Mouse (Mus musculus) E14TG2a.4 (cell line): Measurements from ENCODE around the gene Skil.
"Not testable (repeated sequence)": the region's sequence is repeated elsewhere in the genome, so short reads cannot be mapped to it uniquely, and the experiment has no call there.

ENCODE experiments used
- H3K27me3 ChIP-seq: 2 replicates; pipeline ENCODE4 v1.6.1; 2014; ENCODE audit warnings: low read length, control low read depth; ENCODE audit not compliant: insufficient read depth
- H3K36me3 ChIP-seq: 2 replicates; pipeline ENCODE4 v1.6.1; 2014; ENCODE audit warnings: low read length, control low read depth; ENCODE audit not compliant: insufficient read depth
- H3K4me1 ChIP-seq: replicated peaks from 2 replicates; pipeline ENCODE4 v1.6.1; 2014; ENCODE audit warnings: low read depth, low read length, control low read depth
- H3K4me3 ChIP-seq: replicated peaks from 2 replicates; pipeline ENCODE4 v1.5.1; 2014; ENCODE audit warnings: mild to moderate bottlenecking, low read length
- H3K9me3 ChIP-seq: 2 replicates; pipeline ENCODE4 v1.6.1; 2014; ENCODE audit warnings: low read length, control low read depth
- CTCF ChIP-seq: conservative IDR thresholded peaks from 2 replicates; pipeline ENCODE4 v1.5.1; 2014; ENCODE audit warnings: low read length
- NANOG ChIP-seq: IDR thresholded peaks from 2 replicates; pipeline ENCODE4 v1.6.1; 2014; ENCODE audit warnings: borderline replicate concordance, low read length, mixed read lengths
- POU5F1 ChIP-seq: IDR thresholded peaks from 2 replicates; pipeline ENCODE4 v1.6.1; 2014; ENCODE audit warnings: low read length, borderline replicate concordance

Gene Skil

DNA sequence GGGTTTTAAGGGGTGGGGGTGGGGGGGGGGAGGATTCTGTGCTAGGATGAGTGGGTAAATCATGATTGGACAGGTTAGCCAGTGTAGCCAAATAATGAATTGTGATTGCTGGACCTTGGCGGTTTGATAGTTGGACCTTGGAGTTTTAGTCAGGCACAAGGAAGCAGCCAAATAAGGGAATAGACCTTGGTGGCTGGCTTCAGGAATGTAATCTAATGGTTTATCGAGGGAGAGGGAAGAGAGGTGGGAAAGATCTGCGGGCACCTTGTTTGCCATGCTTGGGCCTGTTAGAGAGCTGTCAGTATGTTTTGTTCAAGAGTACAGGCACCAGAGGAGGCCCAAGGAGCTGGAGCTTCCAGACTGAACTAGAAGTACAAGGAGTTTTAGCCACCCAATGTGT is 32.0 kb downstream of the Skil start:
- H3K27me3 ChIP-seq = no peaks in the 10 kb centered on the region
- H3K9me3 ChIP-seq = no peaks in the 10 kb centered on the region
- peaks cover 16% of the 10 kb centered on the region for H3K4me1 ChIP-seq
- peaks cover 43% of the 10 kb centered on the region for H3K36me3 ChIP-seq
- TF ChIP-seq POU5F1 (no peak), CTCF (no peak), NANOG (no peak)
- no peak overlapping the region for H3K4me3 ChIP-seq

DNA sequence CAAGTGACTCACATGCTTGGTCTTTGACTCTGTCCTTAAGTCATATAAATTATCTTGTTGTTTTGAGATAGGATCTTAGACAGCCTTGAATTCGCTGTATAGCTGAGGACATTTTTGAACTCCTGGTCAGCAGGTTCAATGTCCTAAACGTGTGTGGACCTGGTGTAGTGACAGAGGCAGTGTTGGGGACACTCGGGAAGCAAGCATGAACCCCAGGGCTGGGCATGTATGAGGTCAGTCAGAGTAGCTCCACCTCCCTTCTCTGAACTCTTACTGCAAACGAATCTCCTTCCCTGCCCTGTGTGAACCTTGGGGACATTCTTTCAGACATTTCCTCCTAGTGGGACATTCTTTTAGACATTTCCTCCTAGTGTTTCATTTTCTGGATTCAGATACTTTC is 34.9 kb downstream of the Skil start:
- Histone ChIP-seq H3K4me1 (peaks cover 38% of the 10 kb centered on the region), H3K36me3 (peaks cover 14% of the 10 kb centered on the region), H3K9me3 (no peaks in the 10 kb centered on the region), H3K27me3 (no peaks in the 10 kb centered on the region), H3K4me3 (no peak overlapping the region)
- TF ChIP-seq POU5F1 = no peak
- no peak for TF ChIP-seq NANOG
- no peak for TF ChIP-seq CTCF

DNA sequence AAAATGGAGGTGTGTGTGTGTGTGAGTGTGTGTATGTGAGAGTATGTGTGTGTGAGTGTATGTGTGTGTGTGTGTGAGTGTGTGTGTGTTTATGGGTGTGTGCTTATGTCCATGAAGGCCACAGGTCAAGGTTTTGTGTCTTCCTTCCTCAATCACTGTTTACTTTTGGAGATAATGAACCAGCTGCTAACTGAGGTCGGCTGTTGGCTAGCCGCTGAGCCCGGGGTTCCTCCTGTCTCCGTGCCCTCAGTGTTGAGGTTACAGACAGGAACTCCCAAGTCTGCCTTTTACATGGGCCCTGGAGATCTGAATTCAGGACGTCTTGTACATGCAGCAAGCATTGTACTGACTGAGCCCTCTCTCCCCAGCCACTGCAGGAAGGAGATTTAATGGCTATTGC is 38.8 kb downstream of the Skil start:
- Histone ChIP-seq H3K9me3 (no peaks in the 10 kb centered on the region), H3K4me3 (no peak overlapping the region), H3K27me3 (no peaks in the 10 kb centered on the region), H3K4me1 (peaks cover 48% of the 10 kb centered on the region), H3K36me3 (no peaks in the 10 kb centered on the region)
- TF ChIP-seq POU5F1 (no peak), CTCF (no peak)

DNA sequence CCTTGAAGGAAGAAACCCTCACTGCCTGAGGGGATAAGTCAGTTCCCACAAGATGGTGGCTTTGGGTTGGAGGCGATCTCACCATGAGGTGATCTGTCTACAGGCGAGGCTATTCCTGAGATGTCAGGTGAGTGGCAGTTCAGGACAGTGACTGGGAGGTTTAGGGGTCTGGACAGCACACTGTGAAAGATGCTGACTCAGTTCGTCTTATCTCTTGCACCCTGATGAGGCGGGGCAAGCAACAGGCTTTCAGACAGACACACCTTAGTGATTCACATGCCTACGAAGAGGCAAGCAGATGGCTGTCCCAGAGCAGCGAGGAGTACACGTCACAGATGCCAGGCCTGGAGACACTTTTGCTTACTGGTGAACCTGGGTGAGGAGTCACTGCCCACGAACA is 39.4 kb downstream of the Skil start:
- Histone ChIP-seq H3K36me3 (no peaks in the 10 kb centered on the region), H3K4me3 (no peak overlapping the region), H3K9me3 (no peaks in the 10 kb centered on the region), H3K4me1 (peaks cover 49% of the 10 kb centered on the region), H3K27me3 (no peaks in the 10 kb centered on the region)
- no peak for TF ChIP-seq POU5F1
- TF ChIP-seq CTCF = no peak
- no peak for TF ChIP-seq NANOG

DNA sequence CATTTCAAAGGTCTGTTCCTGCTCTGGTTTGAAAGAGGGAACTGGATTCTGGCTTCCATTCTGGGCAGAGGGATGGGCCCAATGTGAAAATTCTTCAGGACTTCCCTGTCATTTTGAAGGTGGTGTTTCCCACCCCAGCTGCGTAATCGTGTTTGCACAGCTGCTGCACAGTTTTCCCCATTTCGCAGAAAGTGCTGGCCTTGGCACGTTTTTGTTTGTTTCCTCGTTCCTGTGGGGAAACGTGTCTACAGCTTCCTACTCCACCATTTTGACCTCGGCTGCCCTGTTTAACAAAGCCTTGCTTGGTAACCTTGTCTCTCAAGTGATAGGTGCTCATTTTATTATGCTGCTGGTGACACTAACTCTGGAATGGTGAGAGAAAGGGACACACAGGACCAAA is 39.8 kb downstream of the Skil start:
- Histone ChIP-seq H3K4me3 (no peak overlapping the region), H3K4me1 (peaks cover 49% of the 10 kb centered on the region), H3K9me3 (no peaks in the 10 kb centered on the region), H3K36me3 (no peaks in the 10 kb centered on the region), H3K27me3 (no peaks in the 10 kb centered on the region)
- TF ChIP-seq POU5F1 = no peak
- no peak for TF ChIP-seq CTCF
- TF ChIP-seq NANOG = no peak

DNA sequence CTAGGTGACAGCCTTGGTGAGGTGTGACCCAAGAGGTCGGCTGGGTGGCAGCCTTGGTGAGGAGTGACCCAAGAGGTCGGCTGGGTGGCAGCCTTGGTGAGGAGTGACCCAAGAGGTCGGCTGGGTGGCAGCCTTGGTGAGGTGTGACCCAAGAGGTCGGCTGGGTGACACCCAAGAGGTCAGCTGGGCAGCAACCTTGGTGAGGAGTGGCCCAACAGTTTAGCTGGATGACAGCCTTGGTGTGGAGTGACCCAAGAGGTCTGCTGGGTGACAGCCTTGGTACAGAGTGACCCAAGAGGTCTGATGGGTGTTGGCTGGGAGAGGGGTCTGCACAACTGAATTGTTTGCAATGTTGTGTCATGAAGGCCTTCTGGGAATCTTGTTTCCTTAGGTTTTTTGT is 41.7 kb downstream of the Skil start:
- H3K36me3 ChIP-seq, H3K9me3 ChIP-seq, H3K4me3 ChIP-seq, H3K27me3 ChIP-seq: not testable (repeated sequence)
- H3K4me1 ChIP-seq = peaks cover 39% of the 10 kb centered on the region

DNA sequence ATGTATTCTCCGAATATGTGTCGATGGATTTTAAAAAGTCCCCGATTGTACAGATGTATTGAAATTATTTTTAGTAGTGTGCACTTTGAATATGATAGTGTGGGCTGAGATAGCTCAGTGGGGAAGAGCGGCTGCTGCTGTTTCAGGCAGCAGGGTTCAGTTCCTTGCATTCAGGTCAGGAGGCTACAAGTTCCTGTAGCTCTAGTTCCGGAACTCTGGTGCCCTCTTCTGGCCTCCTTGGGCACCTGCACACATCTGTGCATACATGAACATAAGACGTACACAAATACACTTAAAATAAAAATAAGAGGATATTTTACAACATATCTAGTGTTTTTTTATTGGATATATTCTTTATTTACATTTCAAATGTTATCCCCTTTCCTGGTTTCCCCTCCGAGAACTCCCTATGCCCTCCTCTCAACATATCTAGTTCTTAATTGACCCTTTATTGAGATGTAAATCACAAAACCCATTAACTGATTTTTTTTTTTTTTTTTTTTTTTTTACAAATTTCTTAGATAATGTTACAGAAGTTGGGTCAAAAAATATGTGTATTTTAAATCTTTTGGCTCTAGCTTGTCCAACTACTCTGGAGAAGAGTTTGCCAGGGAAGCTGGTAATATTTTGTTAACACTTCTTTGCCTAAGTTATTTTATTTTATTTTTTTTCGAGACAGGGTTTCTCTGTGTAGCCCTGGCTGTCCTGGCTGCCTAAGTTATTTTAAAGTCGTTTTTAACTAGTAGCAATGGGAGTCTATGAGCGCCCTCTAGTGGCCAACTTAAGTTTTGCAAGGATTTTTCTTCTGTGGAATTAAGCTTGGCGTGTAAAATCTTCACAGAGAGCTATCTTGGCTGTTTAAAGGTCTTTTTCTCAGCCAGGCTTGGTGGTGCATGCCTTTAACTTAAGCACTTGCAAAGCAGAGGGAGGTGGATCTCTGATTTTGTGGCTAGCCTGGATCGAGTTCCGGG is 43.9 kb downstream of the Skil start:
- no peaks in the 10 kb centered on the region for H3K9me3 ChIP-seq
- no peaks in the 10 kb centered on the region for H3K36me3 ChIP-seq
- peak; percentile 83 for TF ChIP-seq CTCF
- TF ChIP-seq NANOG = no peak
- H3K4me3 ChIP-seq = no peak overlapping the region
- peaks cover 26% of the 10 kb centered on the region for H3K4me1 ChIP-seq
- H3K27me3 ChIP-seq = no peaks in the 10 kb centered on the region

DNA sequence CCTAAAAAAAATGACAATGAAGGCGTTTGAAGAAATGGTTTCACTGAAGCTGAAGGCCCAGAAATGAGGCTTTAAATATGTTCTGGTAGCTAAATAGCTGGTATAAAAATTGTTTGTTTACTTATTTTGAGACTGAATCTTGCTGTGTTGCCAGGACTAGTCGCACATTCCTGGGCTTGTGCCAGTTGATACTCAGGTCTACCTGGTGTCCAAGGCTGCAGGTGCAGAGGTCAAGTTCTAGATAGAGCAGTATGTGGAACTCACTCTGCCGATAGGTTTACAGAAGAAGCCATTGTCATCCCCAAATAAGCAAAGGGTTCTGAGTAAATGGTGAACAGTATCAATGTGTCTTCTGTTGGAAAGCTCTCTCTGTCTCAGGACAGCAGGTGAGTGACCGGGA is 46.8 kb downstream of the Skil start:
- TF ChIP-seq NANOG = no peak
- no peak for TF ChIP-seq POU5F1
- no peak for TF ChIP-seq CTCF
- Histone ChIP-seq H3K4me3 (no peak overlapping the region), H3K27me3 (peaks cover 4% of the 10 kb centered on the region), H3K9me3 (no peaks in the 10 kb centered on the region), H3K36me3 (no peaks in the 10 kb centered on the region), H3K4me1 (peaks cover 12% of the 10 kb centered on the region)

DNA sequence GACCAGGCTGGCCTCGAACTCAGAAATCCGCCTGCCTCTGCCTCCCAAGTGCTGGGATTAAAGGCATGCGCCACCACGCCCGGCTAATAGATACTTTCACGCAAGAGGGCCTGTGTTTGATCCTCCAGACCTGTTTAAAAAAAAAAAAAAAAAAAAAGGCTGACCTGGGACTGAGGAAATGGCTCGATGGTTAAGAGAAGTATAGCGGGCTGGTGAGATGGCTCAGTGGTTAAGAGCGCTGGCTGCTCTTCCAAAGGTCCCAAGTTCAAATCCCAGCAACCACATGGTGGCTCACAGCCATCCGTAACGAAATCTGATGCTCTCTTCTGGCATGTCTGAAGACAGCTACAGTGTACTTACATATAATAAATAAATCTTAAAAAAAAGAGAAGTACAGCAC is 50.4 kb downstream of the Skil start:
- H3K9me3 ChIP-seq, H3K36me3 ChIP-seq, H3K4me3 ChIP-seq: not testable (repeated sequence)
- peaks cover 31% of the 10 kb centered on the region for H3K27me3 ChIP-seq
- peaks cover 14% of the 10 kb centered on the region for H3K4me1 ChIP-seq
